Mouse (Mus musculus) CH12.LX (cell line): ENCODE measurements at regions not wholly inside any gene's neighbourhood (a gene's known extent, or its start where the extent isn't known, plus 50 kb on each side); places are given as distances from the start of the nearest gene placed in this dataset.

Experiments
- DNase-seq: peaks from one replicate; pipeline ENCODE4 v3.0.0-alpha.2; 2013; ENCODE audit errors: extremely low read depth
- H3K27ac ChIP-seq: 2 replicates; pipeline ENCODE4 v1.5.1; 2012; ENCODE audit warnings: low read depth, mild to moderate bottlenecking, control low read depth, moderate library complexity; ENCODE audit not compliant: insufficient read depth
- H3K27me3 ChIP-seq: replicated peaks from 2 replicates; pipeline ENCODE3; 2012; ENCODE audit warnings: inconsistent platforms
- H3K36me3 ChIP-seq, 2 experiments: replicated peaks in 1 of 2; 2 replicates each; pipeline versions ENCODE3 to v1.6.1; 2012; ENCODE audit warnings: inconsistent platforms in 1 of 2, low read length in 1 of 2, mild to moderate bottlenecking in 1 of 2, mixed read lengths in 1 of 2, moderate library complexity in 1 of 2; ENCODE audit not compliant: control insufficient read depth in 1 of 2, insufficient read depth in 1 of 2
- H3K4me1 ChIP-seq, 2 experiments: 2 replicates each; pipeline ENCODE4 v1.6.1; 2012; ENCODE audit warnings: inconsistent platforms in 1 of 2, moderate library complexity in 1 of 2; ENCODE audit not compliant: insufficient read depth in 2 of 2, control insufficient read depth in 1 of 2
- H3K4me2 ChIP-seq: 2 replicates; pipeline ENCODE4 v1.6.1; 2012; ENCODE audit warnings: low read depth, mild to moderate bottlenecking, control low read depth; ENCODE audit not compliant: poor library complexity, insufficient read depth, severe bottlenecking
- H3K4me3 ChIP-seq, 3 experiments: fragments of 150-350 bp in 1 of 3; sonication (generic) in 1 of 3; replicated peaks in 1 of 3; 2 replicates each; pipeline versions ENCODE3 to v1.5.1; 2011 to 2012; ENCODE audit warnings: low read depth in 2 of 3, low read length in 2 of 3, mild to moderate bottlenecking in 2 of 3, moderate library complexity in 2 of 3, control low read depth in 1 of 3, improper control_type of control experiment in 1 of 3, inconsistent platforms in 1 of 3, mixed read lengths in 1 of 3; ENCODE audit not compliant: poor library complexity in 1 of 3
- H3K79me2 ChIP-seq: replicated peaks from 2 replicates; pipeline ENCODE4 v1.6.1; 2012; ENCODE audit warnings: mild to moderate bottlenecking, moderate library complexity; ENCODE audit not compliant: control insufficient read depth, poor library complexity, insufficient read depth, severe bottlenecking; ENCODE audit errors: extremely low read depth
- H3K9ac ChIP-seq: 2 replicates; pipeline ENCODE4 v1.6.1; 2012; ENCODE audit warnings: low read depth, mild to moderate bottlenecking, control low read depth, moderate library complexity; ENCODE audit not compliant: insufficient read depth
- H3K9me3 ChIP-seq: replicated peaks from 2 replicates; pipeline ENCODE3; 2012; ENCODE audit warnings: low read length, inconsistent platforms, mixed read lengths
- BHLHE40 ChIP-seq: IDR thresholded peaks from 2 replicates; pipeline ENCODE4 v1.6.1; 2011; ENCODE audit warnings: mild to moderate bottlenecking, low read depth, low read length, improper control_type of control experiment
- CHD1 ChIP-seq: IDR thresholded peaks from 2 replicates; pipeline ENCODE4 v1.6.1; 2012; ENCODE audit warnings: low read depth, low read length, improper control_type of control experiment, inconsistent platforms
- CHD2 ChIP-seq: IDR thresholded peaks from 2 replicates; pipeline ENCODE4 v1.6.1; 2011; ENCODE audit warnings: low read length, improper control_type of control experiment
- CTCF ChIP-seq, 2 experiments: IDR thresholded peaks in 1 of 2; conservative IDR thresholded peaks in 1 of 2; 2 replicates each; pipeline ENCODE4 v1.5.1; 2011 to 2012; ENCODE audit warnings: low read depth in 2 of 2, low read length in 2 of 2, improper control_type of control experiment in 1 of 2, inconsistent platforms in 1 of 2, mild to moderate bottlenecking in 1 of 2, moderate library complexity in 1 of 2
- ELF1 ChIP-seq: IDR thresholded peaks from 2 replicates; pipeline ENCODE4 v1.6.1; 2014; ENCODE audit warnings: low read depth, mild to moderate bottlenecking, inconsistent platforms, low read length, improper control_type of control experiment
- ETS1 ChIP-seq: conservative IDR thresholded peaks from 2 replicates; pipeline ENCODE4 v1.6.1; 2012; ENCODE audit warnings: low read depth, mild to moderate bottlenecking, inconsistent platforms, low read length, improper control_type of control experiment, moderate library complexity
- GABPA ChIP-seq: IDR thresholded peaks from 2 replicates; pipeline ENCODE4 v1.6.1; 2012; ENCODE audit warnings: low read depth, low read length, improper control_type of control experiment, inconsistent platforms; ENCODE audit not compliant: insufficient replicate concordance
- HCFC1 ChIP-seq: IDR thresholded peaks from 2 replicates; pipeline ENCODE4 v1.6.1; 2012; ENCODE audit warnings: low read depth, mild to moderate bottlenecking, inconsistent platforms, low read length, improper control_type of control experiment
- IRF4 ChIP-seq: IDR thresholded peaks from 2 replicates; pipeline ENCODE4 v1.6.1; 2014; ENCODE audit warnings: low read depth, mild to moderate bottlenecking, inconsistent platforms, low read length, improper control_type of control experiment
- JUND ChIP-seq: conservative IDR thresholded peaks from 2 replicates; pipeline ENCODE4 v1.6.1; 2011; ENCODE audit warnings: low read depth, low read length, improper control_type of control experiment
- KAT2A ChIP-seq: IDR thresholded peaks from 2 replicates; pipeline ENCODE4 v1.6.1; 2012; ENCODE audit warnings: low read length, improper control_type of control experiment, inconsistent platforms; ENCODE audit not compliant: insufficient replicate concordance
- MAX ChIP-seq: IDR thresholded peaks from 2 replicates; pipeline ENCODE4 v1.6.1; 2011; ENCODE audit warnings: low read length, improper control_type of control experiment
- MAZ ChIP-seq: IDR thresholded peaks from 2 replicates; pipeline ENCODE4 v1.6.1; 2012; ENCODE audit warnings: low read depth, mild to moderate bottlenecking, inconsistent platforms, low read length, improper control_type of control experiment, moderate library complexity
- MEF2A ChIP-seq: IDR thresholded peaks from 2 replicates; pipeline ENCODE4 v1.6.1; 2014; ENCODE audit warnings: low read depth, mild to moderate bottlenecking, inconsistent platforms, low read length, improper control_type of control experiment, borderline replicate concordance
- MXI1 ChIP-seq: IDR thresholded peaks from 2 replicates; pipeline ENCODE4 v1.6.1; 2011; ENCODE audit warnings: mild to moderate bottlenecking, low read depth, low read length, improper control_type of control experiment
- NRF1 ChIP-seq: IDR thresholded peaks from 2 replicates; pipeline ENCODE4 v1.6.1; 2014; ENCODE audit warnings: low read depth, mild to moderate bottlenecking, inconsistent platforms, low read length, improper control_type of control experiment, moderate library complexity
- POLR2AphosphoS2 ChIP-seq: IDR thresholded peaks from 2 replicates; pipeline ENCODE4 v1.6.1; 2011; ENCODE audit warnings: low read depth, low read length, improper control_type of control experiment
- RAD21 ChIP-seq: IDR thresholded peaks from 2 replicates; pipeline ENCODE4 v1.6.1; 2011; ENCODE audit warnings: low read depth, mild to moderate bottlenecking, low read length, improper control_type of control experiment, moderate library complexity
- SIN3A ChIP-seq: IDR thresholded peaks from 2 replicates; pipeline ENCODE4 v1.6.1; 2012; ENCODE audit warnings: low read length, improper control_type of control experiment, inconsistent platforms
- TBP ChIP-seq: conservative IDR thresholded peaks from 2 replicates; pipeline ENCODE4 v1.6.1; 2011; ENCODE audit warnings: low read depth, low read length, improper control_type of control experiment
- USF1 ChIP-seq: IDR thresholded peaks from 2 replicates; pipeline ENCODE4 v1.6.1; 2014; ENCODE audit warnings: low read depth, mild to moderate bottlenecking, inconsistent platforms, low read length, improper control_type of control experiment
- USF2 ChIP-seq: conservative IDR thresholded peaks from 2 replicates; pipeline ENCODE4 v1.6.1; 2011; ENCODE audit warnings: low read depth, low read length, improper control_type of control experiment
- ZKSCAN1 ChIP-seq: IDR thresholded peaks from 2 replicates; pipeline ENCODE4 v1.6.1; 2012; ENCODE audit warnings: low read depth, inconsistent platforms, low read length, improper control_type of control experiment, borderline replicate concordance
- ZMIZ1 ChIP-seq: IDR thresholded peaks from 2 replicates; pipeline ENCODE4 v1.6.1; 2012; ENCODE audit warnings: low read depth, mild to moderate bottlenecking, inconsistent platforms, low read length, improper control_type of control experiment
- ZNF384 ChIP-seq: IDR thresholded peaks from 2 replicates; pipeline ENCODE4 v1.6.1; 2012; ENCODE audit warnings: low read depth, low read length, improper control_type of control experiment, inconsistent platforms
- dilution Hi-C: fragments of 300-500 bp; cut with MboI; formaldehyde crosslinking; loops from 2 replicates; pipeline ENCODE4 v1.14.3; 2020; ENCODE audit warnings: low sequenced_read_pairs; ENCODE audit not compliant: extremely low pct_unique_long_range_greater_than_20kb, extremely low pct_ligation_motif_present
- in situ Hi-C: fragments of 300-500 bp; cut with MboI; formaldehyde crosslinking; loops from 3 replicates; pipeline ENCODE4 v1.14.3; 2019; ENCODE audit warnings: low sequenced_read_pairs, low pct_ligation_motif_present, low pct_unique_long_range_greater_than_20kb, mixed read lengths

GRCm38 (mm10) chr12:107251981-107252380 is 236.5 kb upstream of the 3110018I06Rik start:
- H3K9me3 ChIP-seq, result peaks cover 86% of the 10 kb centered on the region
- dilution Hi-C loops (no loop called here), in situ Hi-C loops (no loop called here)
- no peak overlapping the region for H3K9ac ChIP-seq
- no peak overlapping the region for H3K4me3 ChIP-seq
- no peaks in the 10 kb centered on the region for H3K27me3 ChIP-seq
- no peak overlapping the region for H3K4me2 ChIP-seq
- H3K4me1 ChIP-seq, result no peaks in the 10 kb centered on the region
- no peak for DNase-seq
- no peaks in the 10 kb centered on the region for H3K79me2 ChIP-seq
- no peak overlapping the region for H3K27ac ChIP-seq
- no peaks in the 10 kb centered on the region for H3K36me3 ChIP-seq
- no peak for TF ChIP-seq CHD1
- TF ChIP-seq RAD21, result no peak

- dilution Hi-C loops, result no loop called here
- Histone ChIP-seq H3K9me3 (peaks cover 90% of the 10 kb centered on the region), H3K9ac (no peak overlapping the region)
Measured at GRCm38 (mm10) chr12:107262076-107262475, 226.4 kb upstream of the 3110018I06Rik start.

DNA sequence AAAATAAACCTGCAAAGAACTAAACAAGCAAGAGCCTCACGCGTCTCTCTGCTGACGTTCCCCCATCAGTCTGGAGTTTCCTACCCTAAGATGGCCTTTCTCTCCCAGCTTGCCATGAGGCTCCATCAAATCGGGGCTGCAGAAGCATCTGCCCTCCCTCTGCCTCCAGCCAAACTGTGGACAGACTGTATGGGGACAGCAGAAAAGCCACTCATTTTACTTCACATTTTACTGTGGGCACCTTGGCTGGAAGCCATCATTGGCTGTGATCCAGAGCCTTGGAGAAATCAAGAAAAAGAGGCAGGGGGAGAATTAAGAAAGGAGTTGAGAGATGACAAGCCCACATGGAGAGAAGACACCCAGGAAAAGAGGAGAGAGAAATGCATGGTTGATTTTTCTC is 225.9 kb upstream of the 3110018I06Rik start:
- H3K4me3 ChIP-seq, result no peak overlapping the region
- no peaks in the 10 kb centered on the region for H3K79me2 ChIP-seq
- no peak overlapping the region for H3K4me2 ChIP-seq
- no peak for DNase-seq
- in situ Hi-C loops (no loop called here), dilution Hi-C loops (no loop called here)
- no peak overlapping the region for H3K9ac ChIP-seq
- no peaks in the 10 kb centered on the region for H3K36me3 ChIP-seq
- H3K27me3 ChIP-seq, result no peaks in the 10 kb centered on the region
- TF ChIP-seq MAZ (no peak), SIN3A (no peak), HCFC1 (no peak), ZMIZ1 (no peak), CHD2 (no peak), ZKSCAN1 (no peak), USF2 (no peak), GABPA (no peak)
- no peaks in the 10 kb centered on the region for H3K4me1 ChIP-seq
- H3K27ac ChIP-seq, result no peak overlapping the region
- H3K9me3 ChIP-seq, result peaks cover 87% of the 10 kb centered on the region

More at GRCm38 (mm10) chr12:107262076-107262475, 226.4 kb upstream of the 3110018I06Rik start:
- no peaks in the 10 kb centered on the region for H3K27me3 ChIP-seq
- no peaks in the 10 kb centered on the region for H3K36me3 ChIP-seq
- no peak overlapping the region for H3K4me2 ChIP-seq
- H3K4me3 ChIP-seq, result no peak overlapping the region
- in situ Hi-C loops, result no loop called here
- DNase-seq, result no peak
- TF ChIP-seq MEF2A (no peak), CTCF (conservative IDR thresholded peaks at IDR 0.05 in 1 of 2, IDR thresholded peaks at IDR 0.05 in 1 of 2; ENCODE audit: low read depth in 2 of 2, low read length in 2 of 2) (no peak), ETS1 (no peak), BHLHE40 (no peak), ZKSCAN1 (no peak), MAX (no peak), IRF4 (no peak), HCFC1 (no peak), RAD21 (no peak), ZNF384 (no peak), CHD2 (no peak), JUND (no peak), ELF1 (no peak), USF2 (no peak), TBP (no peak), MXI1 (no peak), KAT2A (no peak), USF1 (no peak), POLR2AphosphoS2 (no peak), NRF1 (no peak)
- TF ChIP-seq, all 38 proteins: peak for 0
- Histone ChIP-seq H3K27ac (no peak overlapping the region), H3K79me2 (no peaks in the 10 kb centered on the region), H3K4me1 (no peaks in the 10 kb centered on the region)
